ENCODE assay signal across 9 mouse cellular contexts in genomic region chr7:132729093-132729831, GRCm38 (mm10).
DNase-seq lines count a peak whose midpoint lies in the region; TF ChIP-seq lines count a peak whose summit lies in the region.
"Had no signal": no experiment of that assay in that cellular context is flagged by ENCODE, and none has a peak within 500 bp of the region (broad histone marks: within the 10 kb centered on the region; RNA-seq: fewer than 3 reads in every experiment).

No protein-coding gene starts in this region.

- H3K9ac ChIP-seq in ES-E14 (ENCODE audit: insufficient read depth, low read depth, low read length, poor library complexity, severe bottlenecking): no peak overlapping the region
- H3K9ac ChIP-seq: lung, embryonic 14.5 days had no signal

- peaks cover 8 to 10% of the 10 kb centered on the region in 2 experiments; a peak in 2 of 4 replicates for H3K4me1 ChIP-seq in ES-E14 (ENCODE audit: control insufficient read depth in 2 of 2, insufficient read depth in 2 of 2, low read length in 2 of 2, poor library complexity in 1 of 2)

- in situ Hi-C loops in ES-E14 (cut with MboI; ENCODE audit: low sequenced_read_pairs in 2 of 2, unreplicated experiment in 2 of 2): no loop called here

- H3K27ac ChIP-seq in ES-E14 (ENCODE audit: insufficient read depth, low read depth, low read length, poor library complexity, severe bottlenecking): peak overlapping the region; percentile 60
- peak overlapping the region; percentile 69 for H3K27ac ChIP-seq in macrophage

- H3K79me2 ChIP-seq in macrophage (ENCODE audit: inconsistent target): peaks cover 70% of the 10 kb centered on the region; the same call in 1 of the 2 replicates

- WGBS in macrophage (ENCODE audit: missing documents): 37% methylated on average over 4 of the region's 4 CpGs

- H3K4me3 ChIP-seq in ES-E14 (ENCODE audit: insufficient read depth in 1 of 2, low read depth in 1 of 2, low read length in 2 of 2, poor library complexity in 1 of 2, severe bottlenecking in 1 of 2): no peak overlapping the region
- no peak overlapping the region for H3K4me3 ChIP-seq in macrophage (ENCODE audit: inconsistent target)

- H3K36me3 ChIP-seq in ES-E14 (ENCODE audit: control insufficient read depth, insufficient read depth, low read length, poor library complexity, severe bottlenecking): no peaks in the 10 kb centered on the region
- 0 out of 2 replicates have a peak, but pooled peaks cover under 1% of the 10 kb centered on the region for H3K36me3 ChIP-seq in macrophage (ENCODE audit: inconsistent target)

- peak; percentile 64 for DNase-seq in cerebellum, adult 9-11 months
- no peak for DNase-seq in cerebellum, adult 11-12 months
- DNase-seq in ES-E14 (ENCODE audit: low read depth, low spot score): no peak
- peak; percentile 62 for DNase-seq in kidney, postnatal 10 days
- no peak for DNase-seq in left cerebral cortex, adult 11 months (ENCODE audit: low spot score)
- no peak for DNase-seq in layer of hippocampus, postnatal 10 days (ENCODE audit: low spot score in 2 of 2)
- no peak for DNase-seq in heart, adult 11 months
- DNase-seq: lung, embryonic 14.5 days had no signal

- H3K9me3 ChIP-seq in ES-E14 (ENCODE audit: control insufficient read depth, insufficient read depth, low read depth, low read length): no peaks in the 10 kb centered on the region

TF ChIP-seq in ES-E14, 5 proteins besides CTCF, POLR2A, EP300 and RAD21:
- TF ChIP-seq ZC3H11A (IDR thresholded peaks at IDR 0.05; ENCODE audit: borderline replicate concordance, low read depth, low read length) (no peak), HCFC1 (IDR thresholded peaks at IDR 0.05; ENCODE audit: borderline replicate concordance, insufficient read depth, low read length) (no peak), MAFK (IDR thresholded peaks at IDR 0.05; ENCODE audit: insufficient read depth, low read depth, low read length) (no peak), ZNF384 (IDR thresholded peaks at IDR 0.05; ENCODE audit: low read depth, low read length) (no peak), CHD2 (IDR thresholded peaks at IDR 0.05; ENCODE audit: low read depth, low read length) (no peak)
TF ChIP-seq in ES-E14: peak in this region for 0.

Comparison
In these comparisons a context has a peak if more than half of its experiments do, and no peak if none do; other contexts are left out.
1. DNase-seq: peak in cerebellum, adult 9-11 months (single experiment) and kidney, postnatal 10 days (single experiment); none in cerebellum, adult 11-12 months (single experiment), ES-E14 (single experiment), left cerebral cortex, adult 11 months (single experiment), layer of hippocampus, postnatal 10 days (0 of 2) and heart, adult 11 months (single experiment).